Mouse (Mus musculus): Measurements from ENCODE around the gene Mtmr10. TPM values are rescaled to one million over a fixed set of nuclear protein-coding genes. Genes with fewer than 3 reads are reported as not detected.

Gene Mtmr10
- total RNA-seq, 2 experiments from 2014 or later: 20.0 to 20.5 TPM

GRCm38 (mm10) chr7:64291722-64292121 lies 4.3 kb downstream of the Mtmr10 start:
- no peak for DNase-seq

DNA sequence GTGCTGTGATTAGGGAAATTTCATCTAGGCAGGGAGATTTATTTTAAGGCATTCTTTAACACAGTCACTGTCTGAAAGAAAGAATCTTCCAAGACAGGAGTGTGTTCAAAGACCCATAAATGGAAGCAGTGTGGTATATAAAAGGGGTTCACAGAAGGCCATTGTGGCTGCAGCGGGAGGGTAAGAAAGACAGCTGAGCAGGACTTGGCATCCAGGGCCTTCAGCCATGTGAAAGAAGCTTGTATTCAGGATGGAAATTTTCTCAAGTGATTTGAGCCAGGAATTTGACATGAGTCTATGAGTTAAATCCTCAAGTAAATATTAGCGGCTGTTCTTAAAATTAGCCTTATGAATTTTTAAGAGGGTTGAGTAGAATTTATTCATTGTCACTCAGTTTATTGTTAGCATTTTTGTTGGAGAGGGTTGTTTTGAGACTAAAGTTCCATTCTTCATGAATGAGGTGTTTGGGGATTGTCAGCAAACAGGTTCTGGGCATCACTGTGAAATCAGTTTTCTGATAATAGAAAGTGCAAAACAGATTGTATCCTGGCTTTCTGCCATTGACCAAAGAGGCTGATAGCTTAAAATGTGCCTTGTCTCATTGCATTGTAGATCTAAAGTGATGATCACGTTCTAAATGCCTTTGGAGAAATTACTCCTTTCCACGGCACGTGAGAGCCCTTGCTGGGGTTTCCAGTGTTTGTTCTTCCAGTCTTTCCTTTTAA lies 9.0 kb downstream of the Mtmr10 start:
- DNase-seq: no peak

DNA sequence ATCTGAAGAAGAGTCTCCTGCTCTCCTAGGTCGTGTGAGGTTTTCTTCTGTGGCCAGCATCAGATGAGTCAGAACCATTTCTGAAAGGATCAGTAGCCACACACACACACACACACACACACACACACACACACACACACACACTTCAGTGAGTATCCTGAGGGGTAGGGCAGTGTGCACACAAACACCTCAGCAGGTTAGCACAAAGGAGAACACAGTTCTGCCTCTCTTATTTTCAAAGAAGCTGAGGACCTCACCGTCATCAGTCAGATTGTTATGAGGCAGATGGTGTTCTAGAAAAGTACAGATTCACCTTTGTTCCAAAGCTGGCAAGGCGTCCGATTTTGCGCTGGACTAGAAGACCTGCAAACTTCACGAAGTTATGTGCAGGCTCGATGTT lies 22.8 kb downstream of the Mtmr10 start:
- no peak for DNase-seq

- no peak for DNase-seq
Measured at GRCm38 (mm10) chr7:64310756-64311155, 23.3 kb downstream of the Mtmr10 start.

DNA sequence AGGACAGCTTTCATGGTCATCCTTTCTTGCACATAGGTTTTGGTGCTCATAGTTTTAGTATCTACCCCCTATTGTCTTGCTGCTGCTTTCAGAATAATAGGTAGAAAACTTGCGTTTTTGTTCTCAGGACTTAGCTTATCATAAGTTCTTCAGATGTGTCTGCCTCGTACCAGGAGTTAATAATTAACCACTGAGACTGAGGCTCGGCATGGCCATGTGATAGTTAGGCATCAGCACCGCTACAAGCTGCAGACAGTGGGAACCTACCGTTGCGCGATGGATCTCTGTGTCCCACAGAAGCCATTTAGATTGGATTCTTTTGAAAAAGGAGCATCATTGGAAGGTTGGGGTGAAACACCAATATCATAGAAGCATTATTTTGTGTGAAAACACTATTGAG lies 25.4 kb downstream of the Mtmr10 start:
- no peak for DNase-seq

DNA sequence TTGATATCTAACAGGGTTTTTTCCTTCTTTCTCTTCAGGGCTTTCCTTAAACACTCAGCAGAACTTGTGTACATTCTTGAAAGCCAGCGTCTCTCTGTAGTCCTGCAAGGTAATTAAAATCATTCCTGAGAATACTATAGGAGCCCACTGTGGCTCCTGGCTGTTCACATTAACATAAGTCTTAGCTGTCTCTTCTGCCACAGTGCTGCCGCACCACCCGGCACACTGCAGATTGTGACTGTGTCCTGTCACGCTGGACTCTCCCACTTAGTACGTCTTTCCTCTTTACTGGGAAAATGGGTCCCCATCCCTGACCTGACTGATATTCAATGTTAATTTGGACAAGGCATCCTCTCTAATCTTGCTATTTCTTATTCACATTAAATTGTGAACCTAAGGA lies 33.7 kb downstream of the Mtmr10 start:
- no peak for DNase-seq

GRCm38 (mm10) chr7:64321658-64322057 lies 34.2 kb downstream of the Mtmr10 start:
- no peak for DNase-seq

GRCm38 (mm10) chr7:64326892-64327291 lies 39.4 kb downstream of the Mtmr10 start:
- peak; percentile 92 for DNase-seq

GRCm38 (mm10) chr7:64327486-64327885 lies 40.0 kb downstream of the Mtmr10 start:
- no peak for DNase-seq

DNA sequence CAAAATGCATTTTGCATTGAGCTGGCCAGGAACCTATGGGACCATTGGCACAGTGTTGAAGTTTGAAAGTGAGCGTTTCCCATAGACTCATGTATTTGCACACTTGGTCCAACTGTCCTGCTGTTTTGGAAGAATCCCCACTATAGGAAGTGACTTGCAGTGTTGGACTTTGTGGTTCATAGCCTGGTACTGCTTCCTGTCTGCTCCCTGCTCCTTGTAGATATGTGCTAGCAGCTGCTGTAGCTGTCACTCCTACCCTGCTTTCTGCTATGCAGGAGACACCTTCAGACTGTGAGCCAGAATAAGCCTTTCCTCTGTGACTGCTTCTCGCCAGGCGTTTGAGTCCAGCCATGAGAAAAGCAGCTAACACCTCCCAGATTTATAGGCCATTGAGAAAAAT lies 43.9 kb downstream of the Mtmr10 start:
- DNase-seq: no peak

- peak; percentile 35 for DNase-seq
Measured at GRCm38 (mm10) chr7:64332686-64333085, 45.2 kb downstream of the Mtmr10 start.

GRCm38 (mm10) chr7:64347813-64348212 lies 60.4 kb downstream of the Mtmr10 start:
- no peak for DNase-seq

DNA sequence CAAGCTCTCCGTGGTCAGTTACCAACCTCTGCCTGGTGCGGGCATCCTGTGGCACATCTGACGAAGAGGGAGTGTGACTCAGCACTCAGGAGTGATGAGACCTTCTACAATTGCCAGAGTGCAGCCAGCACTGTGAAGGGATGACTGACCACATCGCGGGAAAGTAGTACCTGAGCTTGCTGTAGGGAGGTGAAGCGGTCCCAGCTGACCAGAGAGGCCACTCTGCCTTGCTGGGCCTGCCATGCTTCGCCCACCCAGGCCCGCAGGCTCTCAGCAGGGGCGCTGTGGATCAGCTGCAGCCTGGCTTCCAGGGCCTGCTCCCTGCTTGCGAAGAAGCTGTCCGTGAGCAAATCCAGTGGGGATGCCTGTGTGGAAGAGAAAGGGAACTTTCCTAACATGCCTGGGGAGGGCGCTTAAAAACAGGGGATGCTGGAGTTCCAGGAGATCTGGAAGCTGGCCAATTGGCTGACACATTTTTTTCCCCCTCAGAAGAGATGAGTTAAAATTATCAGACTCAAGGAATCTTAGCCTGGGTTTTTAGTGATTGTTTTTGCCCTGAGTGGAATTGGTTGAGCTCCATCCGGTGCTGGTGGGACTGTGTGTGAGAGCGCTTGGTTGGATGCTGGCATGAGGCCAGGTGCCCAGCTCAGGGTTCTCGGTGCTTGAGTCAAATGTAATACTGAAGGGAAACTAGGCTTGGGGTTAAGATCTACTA lies 61.9 kb downstream of the Mtmr10 start:
- DNase-seq: peak; percentile 25

GRCm38 (mm10) chr7:64351087-64351486 lies 63.6 kb downstream of the Mtmr10 start:
- DNase-seq: peak; percentile 41

DNA sequence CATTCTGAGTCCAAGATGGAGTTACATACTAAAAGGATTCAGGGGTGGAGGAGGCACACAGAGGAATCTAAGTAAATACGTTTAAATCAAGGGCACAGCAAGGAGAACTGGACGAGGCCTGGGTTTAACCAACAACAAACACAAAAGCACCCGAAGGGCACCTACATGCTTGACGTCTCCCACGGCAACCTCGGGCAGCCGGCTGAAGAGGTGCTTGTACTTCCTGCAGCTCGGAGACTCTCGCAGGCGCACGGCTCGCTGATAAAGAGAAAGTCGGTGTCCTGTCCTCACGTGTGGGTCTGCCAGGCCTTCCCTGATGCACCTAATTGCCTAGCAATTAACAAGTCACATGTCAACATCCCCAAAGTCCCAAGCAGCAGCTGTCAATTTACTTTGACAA lies 66.8 kb downstream of the Mtmr10 start:
- DNase-seq: no peak

DNA sequence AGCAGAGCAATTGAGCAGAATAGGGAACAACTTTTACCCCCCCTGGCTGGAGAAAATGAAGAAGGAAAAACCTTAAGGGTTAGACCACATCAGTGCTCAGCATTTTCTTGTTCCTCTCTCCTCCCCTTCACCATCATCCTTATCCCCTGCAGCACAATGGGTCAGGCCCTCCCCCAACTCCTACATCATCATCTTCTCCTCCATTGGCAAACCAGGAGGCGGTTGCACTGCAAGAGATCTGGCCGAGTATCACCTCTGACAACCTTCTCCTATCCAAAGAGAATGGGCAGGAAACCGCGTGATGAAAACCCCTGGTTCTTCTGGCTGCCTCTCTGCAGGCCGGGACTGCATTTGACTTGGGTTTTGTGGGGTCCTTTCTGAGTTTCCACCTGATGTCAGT lies 69.2 kb downstream of the Mtmr10 start:
- no peak for DNase-seq

DNA sequence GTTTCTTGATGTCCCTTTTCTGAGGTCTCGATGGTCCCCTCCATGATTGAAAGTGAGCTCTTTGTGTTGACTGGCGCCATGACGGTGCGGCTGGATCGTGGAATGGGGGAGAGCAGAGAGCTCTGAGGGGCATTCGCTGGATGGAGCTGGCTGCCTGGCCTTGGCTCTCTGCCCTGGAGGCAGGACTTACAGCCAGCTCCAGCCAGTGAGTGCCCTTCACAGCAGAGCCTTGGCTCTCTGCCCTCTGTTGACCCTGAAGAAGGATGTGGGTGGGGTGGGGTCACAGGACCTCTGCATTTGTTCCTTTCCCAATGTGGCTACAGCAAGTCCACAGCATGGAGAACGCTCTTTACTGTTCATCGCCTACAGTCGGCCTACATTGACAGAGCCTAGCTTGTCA lies 70.0 kb downstream of the Mtmr10 start:
- DNase-seq: peak; percentile 84

- DNase-seq: no peak
Measured at GRCm38 (mm10) chr7:64358666-64359065, 71.2 kb downstream of the Mtmr10 start.

DNA sequence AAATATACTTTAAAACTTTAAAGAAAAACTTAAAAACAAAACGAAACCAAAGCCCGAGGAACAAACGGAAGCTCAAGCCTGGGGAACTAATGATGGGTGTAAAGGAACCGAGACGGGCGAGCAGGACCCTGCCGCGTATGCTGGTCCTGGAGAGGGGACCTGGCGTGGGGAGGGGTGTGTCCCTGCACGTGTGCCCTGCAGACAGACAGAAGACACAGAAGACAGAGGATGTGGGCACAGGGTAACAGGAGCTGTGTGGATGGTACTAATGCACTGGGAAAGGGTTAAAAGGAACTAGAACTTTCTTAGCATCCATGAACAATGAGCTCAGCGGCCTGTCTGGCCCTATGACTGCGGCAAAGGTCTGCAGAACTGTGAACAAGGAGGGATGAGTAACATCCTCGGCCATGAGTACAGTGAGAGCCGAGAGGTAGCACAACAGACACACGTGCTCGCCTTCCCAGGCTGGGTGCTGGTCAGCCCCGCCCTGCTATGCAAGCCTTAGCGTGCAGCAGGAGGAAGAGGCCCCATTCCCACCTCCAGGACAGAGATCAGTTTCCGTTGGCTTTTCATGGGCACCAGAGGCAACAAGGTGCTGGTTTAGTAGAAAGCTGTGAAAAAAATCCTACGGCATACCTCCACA lies 72.6 kb downstream of the Mtmr10 start:
- DNase-seq: no peak

GRCm38 (mm10) chr7:64360586-64360945 lies 73.1 kb downstream of the Mtmr10 start:
- no peak for DNase-seq

DNA sequence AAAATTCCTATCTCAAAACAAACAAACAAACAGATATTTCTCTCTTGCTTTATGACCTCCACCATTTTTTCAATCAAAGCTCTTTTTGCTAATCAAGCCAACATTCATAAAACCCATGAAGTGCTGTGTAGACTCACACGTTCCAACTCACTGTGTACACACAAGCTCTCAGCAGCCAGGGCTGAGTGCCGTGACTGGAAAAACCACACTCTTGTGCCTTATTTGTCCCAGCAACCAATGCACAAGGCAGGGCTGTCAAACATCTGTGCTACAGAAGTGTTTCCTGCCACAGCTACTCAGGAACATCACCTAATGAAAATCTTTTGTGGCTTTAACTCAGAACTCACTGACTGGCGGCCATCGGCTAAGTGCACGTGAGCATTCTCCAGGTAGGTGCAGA lies 78.4 kb downstream of the Mtmr10 start:
- DNase-seq: no peak

- peak; percentile 52 for DNase-seq
Measured at GRCm38 (mm10) chr7:64369841-64370240, 82.4 kb downstream of the Mtmr10 start.

Data from adrenal gland, postnatal 10 days (tissue).